Mouse (Mus musculus) heart, adult 2 months (tissue): ENCODE data around the gene Lce3a. TPM values are rescaled to one million over a fixed set of nuclear protein-coding genes. Genes with fewer than 3 reads are reported as not detected.

Experiments
- DNase-seq, 2 experiments: peaks; one replicate each; pipeline ENCODE4 v3.0.0; 2021
- H3K27ac ChIP-seq: fragments of 200-600 bp; 2 replicates; pipeline ENCODE4 v1.8.1; 2022
- H3K27me3 ChIP-seq: fragments of 200-500 bp; 2 replicates; pipeline ENCODE4 v1.6.1; 2012; ENCODE audit warnings: mild to moderate bottlenecking, low read length, inconsistent platforms, mixed read lengths; ENCODE audit not compliant: control insufficient read depth, insufficient read depth
- H3K36me3 ChIP-seq: fragments of 200-500 bp; 2 replicates; pipeline ENCODE4 v1.6.1; 2012; ENCODE audit warnings: low read length, inconsistent platforms; ENCODE audit not compliant: control insufficient read depth, insufficient read depth
- H3K4me1 ChIP-seq: fragments of 200-500 bp; 2 replicates; pipeline ENCODE4 v1.6.1; 2011; ENCODE audit warnings: low read length; ENCODE audit not compliant: control insufficient read depth, insufficient read depth
- H3K4me3 ChIP-seq: fragments of 200-600 bp; 2 replicates; pipeline ENCODE4 v1.8.1; 2022
- H3K79me2 ChIP-seq: fragments of 200-500 bp; replicated peaks from 2 replicates; pipeline ENCODE4 v1.6.1; 2012; ENCODE audit warnings: mild to moderate bottlenecking, inconsistent platforms, low read length, moderate library complexity, mixed read lengths; ENCODE audit not compliant: control insufficient read depth, insufficient read depth
- H3K9ac ChIP-seq: fragments of 200-500 bp; 2 replicates; pipeline ENCODE4 v1.6.1; 2012; ENCODE audit warnings: low read depth, mild to moderate bottlenecking, control low read depth, inconsistent platforms, low read length, mixed read lengths
- CTCF ChIP-seq: fragments of 200-600 bp; IDR thresholded peaks from 2 replicates; pipeline ENCODE4 v1.8.1; 2022; ENCODE audit warnings: antibody characterized with exemption, mild to moderate bottlenecking, moderate library complexity
- EP300 ChIP-seq: fragments of 200-500 bp; IDR thresholded peaks from 2 replicates; pipeline ENCODE4 v1.6.1; 2011; ENCODE audit warnings: low read depth, low read length, control low read depth; ENCODE audit not compliant: insufficient read depth
- POLR2A ChIP-seq: fragments of 200-500 bp; IDR thresholded peaks from 2 replicates; pipeline ENCODE4 v1.6.1; 2011; ENCODE audit warnings: mild to moderate bottlenecking, low read depth, low read length, control low read depth; ENCODE audit not compliant: insufficient read depth
- WGBS: fragments of 180-500 bp; shearing (Covaris S2); methylation state at CpG from one replicate; pipeline ENCODE4 v1.1.7; 2018; 5-methylcytosine and 5-hydroxymethylcytosine counted together
- intact Hi-C: fragments of 180-260 bp; cut with DNase I; formaldehyde crosslinking; loops from one replicate; pipeline ENCODE4 v1.15.1; 2025
- polyA plus RNA-seq: library from polyadenylated mRNA; depleted of rRNA; stranded (reverse); fragments of >200 nt; gene quantifications from 2 replicates; pipeline ENCODE4 v1.2.3, GENCODE M21; 2012; rRNA removed
- total RNA-seq, 2 experiments: library from RNA; stranded (reverse); gene quantifications; 2 replicates each; pipeline ENCODE4 v1.2.3; 2021

Gene Lce3a
- total and polyA plus RNA-seq, 3 experiments, result not detected

DNA sequence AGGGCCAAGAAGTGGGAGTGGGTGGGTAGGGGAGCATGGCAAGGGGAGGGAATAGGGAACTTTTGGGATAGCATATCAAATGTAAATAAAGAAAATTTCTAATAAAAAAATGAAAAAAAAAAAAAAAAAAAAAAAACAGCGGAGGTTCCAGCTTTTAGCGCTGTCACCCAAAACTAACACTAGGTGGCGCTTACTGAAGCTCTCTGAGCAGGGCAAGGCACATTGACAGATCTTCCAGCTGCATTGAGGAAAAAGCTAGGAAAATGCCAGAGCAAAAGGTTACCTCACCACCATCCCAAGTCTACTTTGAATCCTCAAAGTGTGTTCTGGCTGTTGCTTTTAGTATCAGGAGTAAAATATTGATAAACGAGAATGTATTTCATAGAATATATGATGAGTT lies 18.5 kb downstream of the Lce3a start:
- no peaks in the 10 kb centered on the region for H3K27me3 ChIP-seq
- no peaks in the 10 kb centered on the region for H3K4me1 ChIP-seq
- H3K9ac ChIP-seq, result no peak overlapping the region
- H3K27ac ChIP-seq, result no peak overlapping the region
- H3K79me2 ChIP-seq, result no peaks in the 10 kb centered on the region
- 25% methylated on average over 4 of the region's 4 CpGs for WGBS
- no peak for DNase-seq
- H3K4me3 ChIP-seq, result no peak overlapping the region
- no peaks in the 10 kb centered on the region for H3K36me3 ChIP-seq
- intact Hi-C loops, result no loop called here
- peak; percentile 69 for TF ChIP-seq CTCF
- TF ChIP-seq EP300, result no peak
- no peak for TF ChIP-seq POLR2A

DNA sequence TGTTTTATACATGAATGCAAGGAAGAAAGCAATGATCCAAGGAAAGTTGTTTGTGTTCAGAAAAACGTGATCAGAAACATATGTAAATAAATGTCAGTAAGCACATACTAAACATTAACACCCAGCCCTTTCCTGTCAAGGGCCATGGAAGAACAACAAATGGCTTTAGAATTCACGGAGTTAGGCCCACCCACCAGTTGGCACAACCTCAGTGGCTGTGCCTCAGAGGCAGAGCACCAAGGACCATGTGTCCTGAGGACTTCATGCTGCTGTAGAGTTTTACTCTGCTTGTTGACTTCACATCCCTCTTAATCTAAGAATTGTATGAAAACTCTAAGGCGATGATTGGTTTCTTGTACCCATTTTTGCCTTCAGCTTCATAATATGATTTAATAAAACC lies 20.8 kb downstream of the Lce3a start:
- intact Hi-C loops, result no loop called here
- no peak overlapping the region for H3K27ac ChIP-seq
- H3K4me1 ChIP-seq, result no peaks in the 10 kb centered on the region
- H3K27me3 ChIP-seq, result no peaks in the 10 kb centered on the region
- no peaks in the 10 kb centered on the region for H3K36me3 ChIP-seq
- DNase-seq, result no peak
- H3K9ac ChIP-seq, result no peak overlapping the region
- H3K79me2 ChIP-seq, result no peaks in the 10 kb centered on the region
- 40% methylated on average over 3 of the region's 3 CpGs for WGBS
- no peak overlapping the region for H3K4me3 ChIP-seq
- TF ChIP-seq POLR2A, result no peak
- no peak for TF ChIP-seq EP300
- no peak for TF ChIP-seq CTCF

DNA sequence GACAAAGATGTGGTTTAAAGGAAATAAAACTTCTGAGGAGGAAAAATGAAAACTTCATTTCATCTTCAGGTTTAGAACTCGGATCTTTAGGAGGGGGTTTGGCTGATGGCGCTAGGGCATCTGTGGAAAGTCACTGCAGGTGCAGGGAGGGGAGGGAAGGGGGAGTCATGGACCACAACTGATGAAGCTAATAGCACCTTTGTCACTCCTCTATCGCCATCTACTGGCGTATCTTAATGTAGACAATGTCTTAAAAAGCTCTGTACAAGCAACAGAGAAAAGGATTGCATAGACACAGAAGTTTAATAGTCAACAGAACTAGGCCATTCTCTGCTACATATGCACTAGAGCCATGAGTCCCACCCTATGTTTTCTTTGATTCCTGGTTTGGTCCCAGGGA lies 22.4 kb downstream of the Lce3a start:
- H3K27me3 ChIP-seq, result no peaks in the 10 kb centered on the region
- 21% methylated on average over 4 of the region's 4 CpGs for WGBS
- DNase-seq, result no peak
- TF ChIP-seq CTCF, result peak; percentile 32
- TF ChIP-seq POLR2A, result no peak
- no peak for TF ChIP-seq EP300
- H3K27ac ChIP-seq, result no peak overlapping the region
- no peaks in the 10 kb centered on the region for H3K4me1 ChIP-seq
- H3K9ac ChIP-seq, result no peak overlapping the region
- H3K79me2 ChIP-seq, result no peaks in the 10 kb centered on the region
- intact Hi-C loops, result no loop called here
- H3K36me3 ChIP-seq, result no peaks in the 10 kb centered on the region
- H3K4me3 ChIP-seq, result no peak overlapping the region

DNA sequence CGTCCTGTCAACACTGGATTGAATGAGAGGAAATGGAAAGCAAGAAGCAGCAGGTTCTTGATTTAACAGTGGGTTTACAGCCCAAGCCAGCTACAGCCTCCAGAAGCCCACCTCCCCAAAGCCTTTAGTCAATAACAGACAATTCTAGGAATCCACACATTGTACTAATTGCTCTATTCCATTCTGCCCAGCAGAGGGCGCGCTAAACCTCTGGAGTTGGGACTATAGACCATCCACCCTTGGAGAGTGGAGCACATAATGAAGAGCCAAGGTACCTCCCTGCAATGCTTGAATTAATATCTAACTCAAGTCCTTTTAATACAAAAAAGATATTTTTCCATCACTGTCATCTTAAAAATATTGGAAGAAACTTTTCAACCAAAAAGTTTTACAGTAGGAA lies 23.0 kb downstream of the Lce3a start:
- H3K9ac ChIP-seq, result no peak overlapping the region
- no peak overlapping the region for H3K4me3 ChIP-seq
- TF ChIP-seq CTCF (peak; percentile 66), EP300 (no peak)
- intact Hi-C loops, result no loop called here
- no peaks in the 10 kb centered on the region for H3K4me1 ChIP-seq
- no peaks in the 10 kb centered on the region for H3K36me3 ChIP-seq
- no peaks in the 10 kb centered on the region for H3K27me3 ChIP-seq
- no peak for DNase-seq
- H3K27ac ChIP-seq, result no peak overlapping the region
- no peaks in the 10 kb centered on the region for H3K79me2 ChIP-seq
- WGBS, result 14% methylated on average over 3 of the region's 3 CpGs

DNA sequence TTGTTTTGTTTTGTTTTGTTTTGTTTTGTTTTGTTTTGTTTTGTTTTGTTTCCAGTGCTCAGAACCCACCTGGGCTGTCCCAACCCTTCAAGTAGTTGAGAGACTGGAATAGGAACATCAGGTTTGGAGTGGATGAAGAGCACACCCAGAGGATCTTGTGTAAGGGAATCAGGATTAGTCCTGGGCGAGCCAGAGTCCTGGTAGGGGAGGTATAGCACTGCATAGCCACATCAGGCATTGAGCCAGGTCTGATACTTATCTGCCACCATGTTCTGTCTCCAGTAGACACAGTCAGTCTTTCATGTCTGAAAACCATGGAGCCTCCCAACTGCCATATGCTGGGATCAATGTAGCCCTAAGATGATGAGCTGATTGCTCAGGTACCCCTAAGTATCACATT lies 31.5 kb downstream of the Lce3a start:
- no peak overlapping the region for H3K9ac ChIP-seq
- H3K27me3 ChIP-seq, result no peaks in the 10 kb centered on the region
- no peaks in the 10 kb centered on the region for H3K79me2 ChIP-seq
- H3K4me1 ChIP-seq, result no peaks in the 10 kb centered on the region
- no peak overlapping the region for H3K4me3 ChIP-seq
- 29% methylated on average over 1 of the region's 1 CpGs for WGBS
- TF ChIP-seq POLR2A (no peak), EP300 (no peak), CTCF (no peak)
- H3K36me3 ChIP-seq, result no peaks in the 10 kb centered on the region
- H3K27ac ChIP-seq, result no peak overlapping the region
- DNase-seq, result no peak
- intact Hi-C loops, result no loop called here

DNA sequence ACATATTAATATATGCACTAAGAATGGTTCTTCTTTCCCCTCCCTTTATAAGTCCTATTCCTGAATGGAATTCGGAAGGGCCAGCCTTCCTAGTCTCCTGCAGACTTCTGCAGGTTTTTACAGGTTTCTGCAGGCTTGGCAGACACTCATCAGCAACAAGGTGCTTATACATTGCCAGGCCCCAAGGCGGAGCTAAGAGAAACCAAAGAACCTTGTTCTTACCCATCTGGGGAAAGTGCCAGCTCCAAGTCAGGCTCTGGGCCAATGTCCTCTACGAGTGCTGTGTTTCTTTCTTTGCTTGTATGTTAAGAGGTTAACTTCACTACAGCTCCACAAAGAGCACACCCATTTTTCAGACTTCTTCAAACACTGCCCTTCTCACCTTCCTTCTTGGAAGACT lies 32.0 kb downstream of the Lce3a start:
- 48% methylated on average over 3 of the region's 3 CpGs for WGBS
- Histone ChIP-seq H3K9ac (no peak overlapping the region), H3K27me3 (no peaks in the 10 kb centered on the region), H3K27ac (no peak overlapping the region), H3K4me3 (no peak overlapping the region), H3K4me1 (no peaks in the 10 kb centered on the region), H3K79me2 (no peaks in the 10 kb centered on the region), H3K36me3 (no peaks in the 10 kb centered on the region)
- no peak for DNase-seq
- no peak for TF ChIP-seq POLR2A
- TF ChIP-seq EP300, result no peak
- no peak for TF ChIP-seq CTCF
- intact Hi-C loops, result no loop called here

Other genes with a start within 250 kb of the Lce3a start
- gene Lce1c, start 247.0 kb downstream of the Lce3a start, total RNA-seq, result not detected
- not detected in 2 replicates for gene Lce1c, start 247.0 kb downstream of the Lce3a start, polyA plus RNA-seq
- not detected for gene Lce1d, start 239.0 kb downstream of the Lce3a start, total RNA-seq
- not detected in 2 replicates for gene Lce1d, start 239.0 kb downstream of the Lce3a start, polyA plus RNA-seq
- gene Lce1e, start 217.2 kb downstream of the Lce3a start, total RNA-seq, result not detected
- not detected in 2 replicates for gene Lce1e, start 217.2 kb downstream of the Lce3a start, polyA plus RNA-seq
- gene Lce1f, start 205.9 kb downstream of the Lce3a start, total RNA-seq, result not detected
- gene Lce1f, start 205.9 kb downstream of the Lce3a start, polyA plus RNA-seq, result not detected in 2 replicates
- gene Gm38119, start 187.1 kb downstream of the Lce3a start, total RNA-seq, result not detected
- gene Gm38119, start 187.1 kb downstream of the Lce3a start, polyA plus RNA-seq, result not detected in 2 replicates
- not detected for gene Lce1g, start 173.9 kb downstream of the Lce3a start, total RNA-seq
- not detected in 2 replicates for gene Lce1g, start 173.9 kb downstream of the Lce3a start, polyA plus RNA-seq
- gene Lce1h, start 161.2 kb downstream of the Lce3a start, total RNA-seq, result not detected
- gene Lce1h, start 161.2 kb downstream of the Lce3a start, polyA plus RNA-seq, result not detected in 2 replicates
- not detected for gene Lce1i, start 147.3 kb downstream of the Lce3a start, total RNA-seq
- not detected in 2 replicates for gene Lce1i, start 147.3 kb downstream of the Lce3a start, polyA plus RNA-seq
- gene Lce1j, start 135.7 kb downstream of the Lce3a start, total RNA-seq, result not detected
- not detected in 2 replicates for gene Lce1j, start 135.7 kb downstream of the Lce3a start, polyA plus RNA-seq
- not detected for gene Lce1k, start 118.3 kb downstream of the Lce3a start, total RNA-seq
- not detected in 2 replicates for gene Lce1k, start 118.3 kb downstream of the Lce3a start, polyA plus RNA-seq
- not detected for gene Kprp, start 99.0 kb downstream of the Lce3a start, total RNA-seq
- gene Kprp, start 99.0 kb downstream of the Lce3a start, polyA plus RNA-seq, result not detected in 2 replicates
- not detected for gene Lce1l, start 74.9 kb downstream of the Lce3a start, total RNA-seq
- not detected in 2 replicates for gene Lce1l, start 74.9 kb downstream of the Lce3a start, polyA plus RNA-seq
- not detected for gene 2310050C09Rik, start 56.0 kb downstream of the Lce3a start, total RNA-seq
- not detected in 2 replicates for gene 2310050C09Rik, start 56.0 kb downstream of the Lce3a start, polyA plus RNA-seq
- gene Lce3b, start 6.7 kb upstream of the Lce3a start, total RNA-seq, result not detected
- not detected in 2 replicates for gene Lce3b, start 6.7 kb upstream of the Lce3a start, polyA plus RNA-seq
- gene Lce3c, start 18.3 kb upstream of the Lce3a start, total RNA-seq, result not detected
- gene Lce3c, start 18.3 kb upstream of the Lce3a start, polyA plus RNA-seq, result not detected in 2 replicates
- gene Lce3d, start 31.2 kb upstream of the Lce3a start, total RNA-seq, result not detected
- gene Lce3d, start 31.2 kb upstream of the Lce3a start, polyA plus RNA-seq, result not detected in 2 replicates
- gene Lce3e, start 40.8 kb upstream of the Lce3a start, total RNA-seq, result not detected
- gene Lce3e, start 40.8 kb upstream of the Lce3a start, polyA plus RNA-seq, result not detected in 2 replicates
- gene Lce3f, start 66.0 kb upstream of the Lce3a start, total RNA-seq, result not detected
- not detected in 2 replicates for gene Lce3f, start 66.0 kb upstream of the Lce3a start, polyA plus RNA-seq
- gene Crct1, start 89.5 kb upstream of the Lce3a start, total RNA-seq, result not detected
- gene Crct1, start 89.5 kb upstream of the Lce3a start, polyA plus RNA-seq, result not detected in 2 replicates
- not detected for gene Lce1m, start 92.8 kb upstream of the Lce3a start, total RNA-seq
- gene Lce1m, start 92.8 kb upstream of the Lce3a start, polyA plus RNA-seq, result not detected in 2 replicates
- gene Gm4858, start 142.6 kb upstream of the Lce3a start, total RNA-seq, result not detected
- not detected in 2 replicates for gene Gm4858, start 142.6 kb upstream of the Lce3a start, polyA plus RNA-seq
- gene Crnn, start 218.6 kb upstream of the Lce3a start, total RNA-seq, result not detected
- not detected in 2 replicates for gene Crnn, start 218.6 kb upstream of the Lce3a start, polyA plus RNA-seq